Mouse (Mus musculus) cerebellum, postnatal 4 days (tissue): ENCODE measurements around the gene Bmp2.
A peak's percentile ranks its signal among the peaks of the same experiment; 100 is the strongest.

Experiments
- DNase-seq, 2 experiments: peaks; one replicate each; pipeline ENCODE4 v3.0.0; 2022; ENCODE audit warnings: low spot score in 2 of 2, mixed read lengths in 1 of 2

Bmp2 gene

DNA sequence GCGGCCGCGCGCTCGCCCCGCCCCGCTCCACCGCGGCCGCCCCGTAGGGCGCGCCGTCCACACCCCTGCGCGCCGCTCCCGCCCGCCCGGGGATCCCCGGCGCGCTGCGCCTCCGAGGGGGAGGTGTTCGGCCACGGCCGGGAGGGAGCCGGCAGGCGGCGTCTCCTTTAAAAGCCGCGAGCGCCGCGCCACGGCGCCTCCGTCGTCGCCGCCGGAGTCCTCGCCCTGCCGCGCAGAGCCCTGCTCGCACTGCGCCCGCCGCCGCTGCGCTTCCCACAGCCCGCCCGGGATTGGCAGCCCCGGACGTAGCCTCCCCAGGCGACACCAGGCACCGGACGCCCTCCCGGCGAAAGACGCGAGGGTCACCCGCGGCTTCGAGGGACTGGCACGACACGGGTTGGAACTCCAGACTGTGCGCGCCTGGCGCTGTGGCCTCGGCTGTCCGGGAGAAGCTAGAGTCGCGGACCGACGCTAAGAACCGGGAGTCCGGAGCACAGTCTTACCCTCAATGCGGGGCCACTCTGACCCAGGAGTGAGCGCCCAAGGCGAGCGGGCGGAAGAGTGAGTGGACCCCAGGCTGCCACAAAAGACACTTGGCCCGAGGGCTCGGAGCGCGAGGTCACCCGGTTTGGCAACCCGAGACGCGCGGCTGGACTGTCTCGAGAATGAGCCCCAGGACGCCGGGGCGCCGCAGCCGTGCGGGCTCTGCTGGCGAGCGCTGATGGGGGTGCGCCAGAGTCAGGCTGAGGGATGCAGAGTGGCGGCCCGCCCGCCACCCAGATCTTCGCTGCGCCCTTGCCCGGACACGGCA lies at the start of gene Bmp2:
TSS of gene Bmp2 (plus strand) at position 129 of the 811 bp plus-strand sequence.
- peak in 1 of 2 experiments; percentile 26 for DNase-seq

DNA sequence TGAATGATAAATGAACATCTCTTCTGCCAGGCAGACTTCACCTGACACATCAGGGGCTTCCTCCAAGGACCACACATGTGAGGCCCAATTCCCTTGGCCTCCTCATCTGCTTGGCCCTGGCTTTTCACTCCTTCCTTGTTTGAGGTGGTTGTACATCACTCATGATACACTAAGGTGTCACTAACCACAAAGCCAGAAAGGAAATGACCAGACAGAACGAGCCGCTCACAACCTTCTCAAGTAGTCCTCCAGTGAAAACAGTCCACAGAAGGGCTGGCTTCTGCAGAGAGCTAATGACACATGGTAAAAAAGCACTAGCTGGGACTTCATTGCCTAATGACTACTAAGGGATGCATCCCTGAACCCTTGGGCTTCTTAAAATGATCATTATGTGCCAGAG lies 46.3 kb upstream of the Bmp2 start:
- no peak for DNase-seq

DNA sequence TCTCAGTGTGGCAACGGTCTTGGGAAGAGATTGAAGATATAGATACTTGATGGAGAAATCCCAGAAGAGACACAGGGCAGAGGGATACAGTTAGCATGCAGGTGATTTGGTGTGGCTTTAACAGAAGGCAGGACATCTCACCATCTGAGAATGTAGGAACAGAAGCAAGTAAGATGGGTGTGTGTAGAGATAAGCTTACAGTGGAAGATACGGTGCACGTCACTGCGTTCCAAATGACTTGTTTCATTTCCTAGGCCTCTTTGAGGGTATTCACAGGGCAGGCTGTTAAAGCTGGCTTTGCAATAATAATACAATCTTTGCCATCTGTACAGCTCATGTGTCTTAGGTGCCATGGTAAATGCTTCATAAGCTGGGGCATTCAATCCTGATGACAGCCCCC lies 44.9 kb upstream of the Bmp2 start:
- DNase-seq = no peak

DNA sequence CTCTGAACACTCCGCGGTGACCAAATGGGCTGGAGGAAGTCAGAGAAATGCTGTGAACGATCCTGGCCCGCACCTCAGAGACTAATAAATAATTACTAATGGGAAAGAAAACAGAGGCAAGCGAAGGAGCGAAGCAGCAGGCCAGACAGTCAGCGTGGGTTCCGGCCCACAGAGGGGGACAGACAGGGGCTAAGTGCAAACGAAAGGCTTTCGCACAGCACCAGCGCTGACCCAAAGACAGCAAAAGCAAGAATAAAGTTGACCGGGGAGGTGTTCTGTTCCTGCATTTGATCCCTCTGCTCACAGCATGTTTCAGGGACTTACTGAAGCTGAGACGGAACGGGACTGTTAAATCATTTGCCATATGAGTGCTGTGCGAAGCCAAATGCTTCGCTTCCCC lies 42.8 kb upstream of the Bmp2 start:
- DNase-seq = no peak

DNA sequence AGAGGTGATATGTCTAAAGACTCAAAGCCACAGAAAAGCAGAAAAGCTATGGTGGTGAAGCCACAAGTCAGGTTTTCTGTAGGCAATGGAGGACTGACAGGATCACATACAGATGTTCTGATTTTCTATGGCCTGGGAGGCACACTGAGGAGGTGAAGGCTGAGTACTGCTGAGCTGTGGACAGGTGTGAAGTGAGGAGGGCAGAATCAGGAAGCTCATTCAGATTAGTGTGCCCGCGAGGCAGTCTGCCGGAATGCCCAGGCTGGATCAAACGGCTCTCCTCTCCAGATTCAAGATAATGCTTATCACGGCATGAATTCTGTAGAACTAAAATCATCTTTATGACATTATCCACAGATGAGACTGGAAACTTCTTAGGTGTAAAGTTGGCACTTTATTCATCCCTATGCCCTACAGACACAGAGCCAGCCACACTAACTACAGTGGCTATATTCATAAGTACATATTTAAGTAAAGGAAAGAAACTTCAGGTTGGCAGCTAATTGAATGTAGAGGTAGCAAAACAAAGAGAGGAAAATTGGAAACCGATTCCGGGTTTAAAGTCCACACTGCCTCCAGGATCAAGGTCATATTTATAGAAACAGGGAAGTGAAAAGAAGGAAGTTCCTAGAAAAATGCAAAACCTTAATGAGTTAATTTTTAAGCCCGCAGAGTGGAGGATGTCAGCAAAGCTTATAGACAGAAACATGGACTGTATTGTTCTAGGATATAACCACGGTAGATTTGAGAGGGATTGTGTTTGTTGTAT lies 40.8 kb upstream of the Bmp2 start:
- DNase-seq = no peak

DNA sequence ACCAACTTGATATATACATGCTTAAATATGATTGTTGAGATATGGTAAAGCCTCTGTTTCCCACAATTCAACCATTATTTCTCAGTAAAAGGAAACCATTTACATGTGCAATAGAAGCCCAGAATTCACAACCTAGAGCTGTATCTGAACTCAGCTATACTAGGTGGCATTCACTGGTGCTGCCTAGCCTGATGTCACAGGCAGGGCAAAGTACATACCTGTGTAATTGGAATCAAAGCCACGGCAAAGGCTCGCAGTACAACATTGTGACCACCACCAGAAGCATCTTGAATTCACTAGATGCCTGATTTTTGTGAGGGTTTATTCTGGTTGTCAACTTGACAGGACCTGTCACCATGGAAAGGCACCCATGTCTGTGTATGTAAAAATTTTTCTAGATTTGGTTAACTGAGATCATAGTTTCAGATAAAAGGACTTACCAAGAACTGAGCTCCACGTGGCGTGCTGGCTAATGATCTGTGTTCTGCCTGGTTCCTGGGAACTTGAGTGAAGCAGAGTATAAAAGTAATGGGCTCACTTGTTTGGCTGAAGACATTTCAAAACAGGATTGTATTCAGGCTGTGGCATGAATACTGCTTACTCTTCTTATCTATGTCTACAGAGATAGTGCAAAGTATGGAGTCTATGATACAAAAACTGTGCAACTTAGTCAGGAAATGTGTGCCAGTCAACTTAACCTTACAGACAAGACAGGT lies 35.5 kb upstream of the Bmp2 start:
- no peak for DNase-seq

DNA sequence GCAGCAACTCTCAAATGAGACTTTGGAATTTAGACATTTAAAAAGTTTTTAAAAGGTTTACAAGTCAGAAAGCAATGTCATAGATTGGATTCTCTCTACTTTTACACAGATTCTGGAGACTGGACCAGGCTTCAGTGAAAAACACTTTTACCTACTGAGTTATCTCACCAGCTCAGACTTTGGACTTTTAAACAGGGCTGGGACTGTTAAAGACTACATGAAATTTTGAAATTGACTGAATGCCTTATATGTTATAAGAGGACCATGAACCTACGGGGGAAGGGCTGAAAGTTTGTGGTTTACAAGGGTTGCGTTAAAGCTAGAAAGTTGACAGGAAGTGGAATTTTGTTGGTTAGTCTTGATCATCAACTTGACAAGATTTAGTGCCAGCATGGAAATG lies 34.1 kb upstream of the Bmp2 start:
- DNase-seq = no peak

DNA sequence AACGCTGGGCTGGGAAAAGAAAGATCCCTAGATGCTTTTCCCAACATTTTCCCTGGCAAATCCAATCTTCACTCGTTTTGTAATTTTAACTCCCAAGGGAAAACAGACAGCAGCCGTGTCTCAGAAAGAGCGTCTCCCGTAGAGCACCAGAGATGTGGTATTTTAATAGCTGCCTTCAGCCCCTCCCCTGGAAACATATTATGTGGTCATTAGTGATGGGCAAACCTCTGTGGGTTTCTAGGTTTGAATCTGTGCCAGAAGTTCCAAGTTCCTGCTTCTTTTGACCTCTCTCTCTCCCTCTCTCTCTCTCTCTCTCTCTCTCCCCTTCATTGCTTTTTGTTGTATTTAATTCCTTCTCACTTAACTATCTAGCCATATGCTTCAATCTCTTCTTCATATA lies 30.8 kb upstream of the Bmp2 start:
- no peak for DNase-seq

DNA sequence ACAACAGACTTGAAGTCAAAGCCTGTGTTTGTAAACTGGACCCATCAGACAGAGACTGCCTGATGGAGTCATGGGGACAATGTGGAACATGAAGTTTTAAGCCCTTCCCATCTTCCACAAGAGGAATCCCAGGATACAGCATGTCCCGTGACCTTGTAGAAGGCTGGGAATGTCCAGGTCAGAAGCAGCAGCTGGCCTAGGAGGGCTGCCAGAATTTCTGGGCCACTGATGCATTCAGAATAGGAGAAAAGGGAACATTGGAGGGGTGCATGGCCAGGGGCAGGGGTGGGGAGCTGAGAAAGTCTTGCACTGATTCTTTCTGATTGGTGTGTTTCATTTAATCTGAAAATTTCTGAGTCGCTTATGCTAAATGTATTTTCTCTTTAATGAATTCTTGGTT lies 29.8 kb upstream of the Bmp2 start:
- DNase-seq = no peak

DNA sequence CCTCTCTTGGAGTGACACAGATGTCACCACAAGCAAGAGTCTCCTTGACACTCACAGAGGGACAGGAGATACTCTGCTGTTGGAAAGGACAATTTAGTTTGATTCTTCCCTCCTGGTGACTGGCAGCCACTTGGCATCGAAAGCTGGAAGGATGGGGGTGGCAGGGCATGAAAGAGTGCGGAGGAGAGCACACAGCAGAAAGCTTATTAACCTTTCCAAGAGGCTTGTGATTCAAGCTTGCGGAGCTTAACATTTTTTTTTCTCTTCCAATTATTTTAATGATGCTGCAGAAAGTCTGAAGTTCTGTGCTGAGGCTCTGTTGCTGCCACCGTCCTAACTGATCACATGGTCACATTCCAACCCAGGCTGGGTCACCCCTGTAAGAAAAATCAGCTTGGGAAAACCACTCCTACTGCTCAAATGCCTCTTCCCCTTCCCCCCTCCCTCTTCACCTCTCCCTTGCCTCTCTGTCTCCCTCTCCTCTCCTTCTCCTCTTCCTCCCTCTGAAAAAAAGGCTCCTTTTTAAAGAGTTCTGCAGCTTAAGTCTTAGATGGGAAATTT lies 26.3 kb upstream of the Bmp2 start:
- no peak for DNase-seq

DNA sequence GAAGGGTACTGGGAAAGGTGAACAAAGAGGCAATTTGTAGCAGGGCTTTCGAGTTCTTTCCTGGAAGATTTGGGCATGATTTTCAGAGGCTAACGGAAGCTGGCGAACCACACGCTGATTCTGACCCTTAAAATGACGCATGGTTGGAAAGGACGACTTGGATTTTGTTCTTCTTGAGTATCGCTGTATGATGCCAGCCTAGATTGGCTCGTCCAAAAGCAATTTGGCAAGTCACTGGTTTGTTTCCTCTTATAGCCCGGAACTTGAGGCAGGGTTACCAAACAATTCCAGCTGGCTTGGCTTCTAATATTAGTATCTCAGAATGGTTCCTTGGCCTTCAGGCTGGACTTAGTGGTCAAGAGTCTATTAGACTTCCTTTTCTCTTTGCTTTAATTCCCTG lies 22.6 kb upstream of the Bmp2 start:
- DNase-seq = no peak

DNA sequence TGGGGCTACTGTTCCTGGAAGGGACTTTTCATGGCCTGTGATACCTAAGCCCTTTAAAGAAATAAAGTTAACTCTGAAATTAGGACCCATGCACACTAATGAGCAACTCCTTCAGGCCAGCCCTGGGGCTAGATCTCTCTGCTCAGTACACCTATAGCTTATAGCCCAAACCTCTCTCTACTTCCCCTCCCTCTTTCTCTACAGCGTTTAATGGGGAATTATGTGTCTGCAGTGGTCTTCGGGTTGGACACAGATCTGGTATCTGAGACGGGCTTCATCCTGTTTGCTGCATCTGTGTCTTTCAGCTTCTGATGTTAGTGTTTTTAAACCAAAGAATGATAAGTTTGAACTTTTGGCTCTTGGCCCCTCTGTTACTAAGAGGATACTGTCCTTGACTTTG lies 18.9 kb upstream of the Bmp2 start:
- DNase-seq = no peak

DNA sequence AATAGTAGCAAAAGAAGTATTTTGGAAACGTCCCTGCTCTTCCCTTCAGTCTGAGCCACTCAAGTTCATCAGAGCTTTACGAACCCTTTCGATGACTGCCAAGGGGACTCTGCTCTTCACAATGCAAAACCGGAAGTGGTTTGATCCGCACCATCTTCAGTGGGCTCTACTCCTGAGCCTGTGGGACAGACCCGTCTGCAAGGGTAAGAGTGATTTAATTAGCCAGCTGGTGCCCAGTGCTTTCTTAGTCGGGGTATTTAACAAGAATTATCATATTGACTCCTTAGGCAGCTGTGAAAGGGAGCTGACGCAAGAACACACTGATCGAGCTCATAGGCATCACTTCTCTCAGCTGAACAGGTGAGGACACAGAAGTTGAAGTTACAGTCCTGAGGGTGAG lies 16.5 kb upstream of the Bmp2 start:
- no peak for DNase-seq

DNA sequence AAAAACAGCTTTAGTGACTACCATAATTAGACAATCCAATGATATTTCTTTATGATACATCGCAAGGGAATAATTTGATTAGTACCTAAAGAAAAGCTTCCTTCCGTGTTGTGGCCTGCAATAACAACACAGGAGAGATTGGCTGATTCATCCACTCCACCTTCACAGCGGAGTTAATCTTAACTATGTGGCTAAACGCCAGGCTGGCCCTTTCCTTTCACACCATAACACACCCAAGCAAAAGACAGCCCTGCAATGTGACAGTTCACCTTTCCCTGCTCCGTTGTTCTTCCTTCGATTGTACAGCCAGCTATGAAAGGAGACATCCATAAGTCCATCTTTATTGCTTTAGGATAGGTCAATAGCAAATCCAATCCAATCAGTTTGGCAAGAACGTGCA lies 15.1 kb upstream of the Bmp2 start:
- no peak for DNase-seq

DNA sequence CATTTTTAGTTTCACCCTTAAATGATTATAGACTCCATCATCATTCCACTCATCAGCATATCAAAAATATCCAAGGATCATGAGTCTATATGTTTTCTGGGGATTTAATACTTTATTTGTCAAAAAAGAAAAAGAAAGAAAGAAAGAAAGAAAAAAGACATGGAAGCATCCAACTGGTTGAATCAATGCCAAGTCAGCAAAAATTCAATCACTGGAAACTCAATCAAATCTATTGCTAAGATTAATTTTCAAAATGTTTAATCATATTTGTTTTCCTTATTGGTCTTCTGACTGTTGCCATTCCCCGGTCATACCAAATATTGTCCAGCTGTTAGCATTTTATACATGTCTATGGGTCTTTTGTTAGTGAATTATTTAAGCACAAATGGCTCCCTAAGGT lies 11.3 kb upstream of the Bmp2 start:
- no peak for DNase-seq

DNA sequence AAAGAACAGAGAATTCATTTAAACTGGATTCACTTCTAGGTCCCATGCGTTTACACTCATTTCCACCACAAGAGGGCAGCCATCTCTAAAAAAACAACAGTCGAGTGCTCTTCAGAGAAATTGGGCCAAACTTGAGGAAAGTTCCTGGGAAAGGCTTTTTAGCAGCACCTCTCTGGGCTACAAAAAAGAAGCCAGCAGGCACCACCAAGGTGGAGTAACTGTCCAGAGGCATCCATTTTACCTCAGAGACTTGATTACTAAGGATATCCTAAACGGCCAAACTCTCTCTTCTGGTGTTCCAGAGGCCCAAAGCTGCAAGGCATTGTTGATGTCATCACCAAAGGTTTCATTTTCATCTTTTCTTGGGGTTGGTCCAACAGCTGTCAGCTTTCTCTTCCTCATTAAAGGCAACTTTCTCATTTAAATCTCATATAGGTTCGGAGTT lies 1.7 kb upstream of the Bmp2 start:
- DNase-seq = peak in 1 of 2 experiments; percentile 52

DNA sequence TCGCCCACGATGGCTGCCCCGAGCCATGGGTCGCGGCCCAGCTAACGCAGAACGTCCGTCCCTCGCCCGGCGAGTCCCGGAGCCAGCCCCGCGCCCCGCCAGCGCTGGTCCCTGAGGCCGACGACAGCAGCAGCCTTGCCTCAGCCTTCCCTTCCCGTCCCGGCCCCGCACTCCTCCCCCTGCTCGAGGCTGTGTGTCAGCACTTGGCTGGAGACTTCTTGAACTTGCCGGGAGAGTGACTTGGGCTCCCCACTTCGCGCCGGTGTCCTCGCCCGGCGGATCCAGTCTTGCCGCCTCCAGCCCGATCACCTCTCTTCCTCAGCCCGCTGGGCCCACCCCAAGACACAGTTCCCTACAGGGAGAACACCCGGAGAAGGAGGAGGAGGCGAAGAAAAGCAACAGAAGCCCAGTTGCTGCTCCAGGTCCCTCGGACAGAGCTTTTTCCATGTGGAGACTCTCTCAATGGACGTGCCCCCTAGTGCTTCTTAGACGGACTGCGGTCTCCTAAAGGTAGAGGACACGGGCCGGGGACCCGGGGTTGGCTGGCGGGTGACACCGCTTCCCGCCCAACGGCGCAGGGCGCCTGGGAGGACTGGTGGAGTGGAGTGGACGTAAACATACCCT lies 995 bp downstream of the Bmp2 start:
- DNase-seq = peak in 1 of 2 experiments; percentile 13

DNA sequence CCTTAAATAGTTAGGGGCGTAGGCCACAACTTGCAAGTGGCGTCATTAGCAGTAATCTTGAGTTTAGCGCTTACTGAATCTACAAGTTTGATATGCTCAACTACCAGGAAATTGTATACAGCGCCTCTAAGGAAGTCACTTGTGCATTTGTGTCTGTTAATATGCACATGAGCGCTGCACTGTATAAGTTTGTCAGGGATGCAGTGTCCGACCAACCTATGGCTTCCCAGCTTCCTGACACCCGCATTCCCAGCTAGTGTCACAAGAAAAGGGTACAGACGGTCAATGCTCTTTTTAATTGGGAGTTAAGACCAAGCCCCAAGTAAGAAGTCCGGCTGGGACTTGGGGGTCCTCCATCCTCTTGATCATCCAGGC lies 1.9 kb downstream of the Bmp2 start:
- DNase-seq = no peak

DNA sequence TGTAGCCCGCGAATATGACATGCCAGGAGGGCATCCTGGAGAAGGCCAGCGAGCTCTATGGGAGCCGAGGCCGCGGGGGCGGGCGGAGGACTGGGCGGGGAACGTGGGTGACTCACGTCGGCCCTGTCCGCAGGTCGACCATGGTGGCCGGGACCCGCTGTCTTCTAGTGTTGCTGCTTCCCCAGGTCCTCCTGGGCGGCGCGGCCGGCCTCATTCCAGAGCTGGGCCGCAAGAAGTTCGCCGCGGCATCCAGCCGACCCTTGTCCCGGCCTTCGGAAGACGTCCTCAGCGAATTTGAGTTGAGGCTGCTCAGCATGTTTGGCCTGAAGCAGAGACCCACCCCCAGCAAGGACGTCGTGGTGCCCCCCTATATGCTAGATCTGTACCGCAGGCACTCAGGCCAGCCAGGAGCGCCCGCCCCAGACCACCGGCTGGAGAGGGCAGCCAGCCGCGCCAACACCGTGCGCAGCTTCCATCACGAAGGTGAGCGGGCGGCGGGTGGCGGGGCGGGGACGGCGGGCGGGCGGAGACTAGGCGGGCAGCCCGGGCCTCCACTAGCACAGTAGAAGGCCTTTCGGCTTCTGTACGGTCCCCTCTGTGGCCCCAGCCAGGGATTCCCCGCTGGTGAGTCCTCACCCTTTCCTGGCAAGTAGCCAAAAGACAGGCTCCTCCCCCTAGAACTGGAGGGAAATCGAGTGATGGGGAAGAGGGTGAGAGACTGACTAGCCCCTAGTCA lies 2.5 kb downstream of the Bmp2 start:
- no peak for DNase-seq

DNA sequence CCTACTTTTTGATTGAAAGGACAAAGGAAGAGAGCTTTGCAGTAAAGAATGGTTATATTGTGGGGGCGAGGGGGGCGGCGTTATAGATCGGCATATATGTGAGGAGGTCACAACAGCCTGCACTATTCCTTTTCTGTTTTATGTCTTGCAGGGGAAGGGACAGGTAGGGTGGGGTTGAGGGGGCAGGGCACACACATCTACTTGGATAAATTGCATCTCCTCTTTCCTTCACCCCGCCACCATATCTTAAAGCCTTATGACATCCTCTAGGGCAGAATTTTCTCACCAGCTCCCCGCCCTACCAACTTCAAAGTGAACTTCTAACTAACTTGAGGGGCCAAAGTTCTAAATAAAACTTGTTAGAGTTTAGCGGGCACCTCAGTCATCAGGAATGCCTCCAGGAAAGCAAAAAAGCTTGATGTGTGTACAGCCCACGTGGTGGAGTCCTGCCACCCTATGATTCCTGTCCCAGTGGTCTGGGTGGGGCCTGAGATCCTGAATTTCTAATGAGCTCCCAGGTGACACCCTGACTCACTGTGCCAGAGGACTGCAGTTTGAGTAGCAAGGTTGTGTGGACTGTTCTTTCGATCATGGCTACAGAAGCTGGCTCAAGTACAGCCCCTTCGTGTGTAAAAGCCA lies 12.4 kb downstream of the Bmp2 start:
- no peak for DNase-seq

DNA sequence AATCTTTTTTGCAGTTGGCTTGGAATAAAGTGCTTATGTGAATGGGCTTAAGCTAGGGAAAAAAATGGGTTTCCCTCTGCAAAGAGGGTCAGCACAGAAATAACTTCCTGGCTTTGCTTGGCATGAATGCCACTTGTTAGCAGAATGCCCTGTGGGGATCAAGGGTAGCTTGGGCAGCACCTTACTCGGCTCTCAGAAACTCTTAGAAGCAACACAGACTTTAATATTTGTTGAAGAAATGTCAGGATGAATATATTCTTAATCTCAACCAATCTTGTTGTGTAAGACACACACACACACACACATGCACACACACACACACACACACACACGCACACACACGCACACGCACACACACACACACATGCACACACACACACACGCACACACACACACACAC lies 13.5 kb downstream of the Bmp2 start:
- no peak for DNase-seq
